Mouse (Mus musculus) limb, embryonic 13.5 days (tissue): ENCODE data around the gene Tomm20. TPM values are rescaled to one million over a fixed set of nuclear protein-coding genes. Genes with fewer than 3 reads are reported as not detected.
A peak's percentile ranks its signal among the peaks of the same experiment; 100 is the strongest.
"Not testable (repeated sequence)": the region's sequence is repeated elsewhere in the genome, so short reads cannot be mapped to it uniquely, and the experiment has no call there.

Experiments used
- ATAC-seq: fragments of 200-750 bp; cut with Nextera tagmentation; 2 replicates; pipeline ENCODE4 v1.8.0; 2017; ENCODE audit warnings: low read depth, moderate number of reproducible peaks, moderate TSS enrichment; ENCODE audit not compliant: low FRiP score
- H3K27ac ChIP-seq: fragments of 300-500 bp; sonication (generic); 2 replicates; pipeline ENCODE4 v1.5.1; 2015; ENCODE audit warnings: inconsistent platforms, mild to moderate bottlenecking, moderate library complexity
- H3K27me3 ChIP-seq: fragments of 300-500 bp; sonication (generic); 2 replicates; pipeline ENCODE4 v1.6.1; 2015; ENCODE audit warnings: mild to moderate bottlenecking, inconsistent platforms
- H3K36me3 ChIP-seq: fragments of 300-500 bp; sonication (generic); 2 replicates; pipeline ENCODE4 v1.6.1; 2015; ENCODE audit warnings: inconsistent platforms, mild to moderate bottlenecking, moderate library complexity
- H3K4me1 ChIP-seq: fragments of 300-500 bp; sonication (generic); 2 replicates; pipeline ENCODE4 v1.6.1; 2015; ENCODE audit warnings: inconsistent platforms
- H3K4me2 ChIP-seq: fragments of 300-500 bp; sonication (generic); replicated peaks from 2 replicates; pipeline ENCODE4 v1.6.1; 2015; ENCODE audit warnings: inconsistent platforms, mild to moderate bottlenecking, moderate library complexity
- H3K4me3 ChIP-seq: fragments of 300-500 bp; sonication (generic); 2 replicates; pipeline ENCODE4 v1.5.1; 2015; ENCODE audit warnings: moderate library complexity, mild to moderate bottlenecking, inconsistent platforms
- H3K9ac ChIP-seq: fragments of 300-500 bp; sonication (generic); 2 replicates; pipeline ENCODE4 v1.6.1; 2015; ENCODE audit warnings: mild to moderate bottlenecking, inconsistent platforms
- H3K9me3 ChIP-seq: fragments of 300-500 bp; sonication (generic); 2 replicates; pipeline ENCODE4 v1.6.1; 2016; ENCODE audit warnings: inconsistent platforms
- WGBS: fragments of 180-500 bp; shearing (Covaris S2); methylation state at CpG from one replicate; pipeline ENCODE4 v1.1.7; 2015; 5-methylcytosine and 5-hydroxymethylcytosine counted together
- polyA plus RNA-seq: library from polyadenylated mRNA; unstranded; fragments of >200 nt; fragmentation: Nextera tagmentation; extraction: Ambion mirVana; gene quantifications from 2 replicates; pipeline ENCODE4 v1.2.1, GENCODE M21; 2015

Tomm20 gene
- polyA plus RNA-seq, 1 experiment from 2014 or later, result 214 TPM

- no peak overlapping the region for H3K9ac ChIP-seq
- no peak for ATAC-seq
- no peaks in the 10 kb centered on the region for H3K9me3 ChIP-seq
- no peak overlapping the region for H3K4me2 ChIP-seq
- peaks cover 33% of the 10 kb centered on the region for H3K4me1 ChIP-seq
- H3K27ac ChIP-seq, result peak overlapping the region; percentile 93
- no peaks in the 10 kb centered on the region for H3K27me3 ChIP-seq
- no peaks in the 10 kb centered on the region for H3K36me3 ChIP-seq
- 75% methylated on average over 3 of the region's 3 CpGs for WGBS
- H3K4me3 ChIP-seq, result no peak overlapping the region
Measured at GRCm38 (mm10) chr8:126887639-126888006, 58.0 kb downstream of the Tomm20 start.

- WGBS, result 42% methylated on average over 8 of the region's 8 CpGs
- Histone ChIP-seq H3K27me3 (no peaks in the 10 kb centered on the region), H3K4me3 (no peak overlapping the region), H3K9me3 (no peaks in the 10 kb centered on the region), H3K36me3 (no peaks in the 10 kb centered on the region), H3K9ac (no peak overlapping the region), H3K27ac (peak overlapping the region; percentile 93), H3K4me2 (no peak overlapping the region), H3K4me1 (peaks cover 33% of the 10 kb centered on the region)
- peak; percentile 72 for ATAC-seq
Measured at GRCm38 (mm10) chr8:126886741-126887638, 58.7 kb downstream of the Tomm20 start.

- WGBS, result 68% methylated on average over 13 of the region's 13 CpGs
- no peak for ATAC-seq
- H3K9ac ChIP-seq, result no peak overlapping the region
- H3K4me3 ChIP-seq, result no peak overlapping the region
- peaks cover 33% of the 10 kb centered on the region for H3K4me1 ChIP-seq
- no peaks in the 10 kb centered on the region for H3K36me3 ChIP-seq
- H3K4me2 ChIP-seq, result no peak overlapping the region
- peak overlapping the region; percentile 93 for H3K27ac ChIP-seq
- H3K9me3 ChIP-seq, result no peaks in the 10 kb centered on the region
- no peaks in the 10 kb centered on the region for H3K27me3 ChIP-seq
Measured at GRCm38 (mm10) chr8:126885554-126886485, 59.8 kb downstream of the Tomm20 start.

- 40% methylated on average over 6 of the region's 6 CpGs for WGBS
- Histone ChIP-seq H3K4me2 (no peak overlapping the region), H3K9me3 (no peaks in the 10 kb centered on the region), H3K4me1 (peaks cover 33% of the 10 kb centered on the region), H3K27ac (no peak overlapping the region; the same call in 1 of the 2 replicates), H3K4me3 (no peak overlapping the region), H3K36me3 (no peaks in the 10 kb centered on the region), H3K27me3 (no peaks in the 10 kb centered on the region), H3K9ac (no peak overlapping the region)
- no peak for ATAC-seq
Measured at GRCm38 (mm10) chr8:126884202-126884926, 61.3 kb downstream of the Tomm20 start.

- no peak for ATAC-seq
- WGBS, result 73% methylated on average over 5 of the region's 5 CpGs
Measured at GRCm38 (mm10) chr8:126883752-126884151, 61.9 kb downstream of the Tomm20 start.

GRCm38 (mm10) chr8:126882586-126882985, 63.1 kb downstream of the Tomm20 start:
- not testable (repeated sequence) for H3K9ac ChIP-seq, H3K27me3 ChIP-seq, H3K4me2 ChIP-seq, H3K4me3 ChIP-seq, H3K9me3 ChIP-seq, H3K27ac ChIP-seq, H3K36me3 ChIP-seq, ATAC-seq
- 76% methylated on average over 1 of the region's 1 CpGs for WGBS
- H3K4me1 ChIP-seq, result peaks cover 32% of the 10 kb centered on the region

More at GRCm38 (mm10) chr8:126883752-126884151, 61.9 kb downstream of the Tomm20 start:
- Histone ChIP-seq H3K36me3 (no peaks in the 10 kb centered on the region), H3K4me3 (no peak overlapping the region), H3K4me2 (no peak overlapping the region), H3K27ac (no peak overlapping the region; the same call in 1 of the 2 replicates), H3K9me3 (no peaks in the 10 kb centered on the region), H3K4me1 (peaks cover 33% of the 10 kb centered on the region), H3K9ac (no peak overlapping the region), H3K27me3 (no peaks in the 10 kb centered on the region)

- Histone ChIP-seq H3K4me3 (no peak overlapping the region), H3K36me3 (no peaks in the 10 kb centered on the region), H3K27ac (no peak overlapping the region), H3K27me3 (no peaks in the 10 kb centered on the region), H3K4me2 (no peak overlapping the region), H3K9me3 (no peaks in the 10 kb centered on the region), H3K9ac (no peak overlapping the region), H3K4me1 (peaks cover 27% of the 10 kb centered on the region)
- WGBS, result 84% methylated on average over 4 of the region's 4 CpGs
- ATAC-seq, result no peak
Measured at GRCm38 (mm10) chr8:126881641-126882140, 64.0 kb downstream of the Tomm20 start.

Other genes with a start within 250 kb of the Tomm20 start
- 26.6 and 29.3 TPM in 2 replicates for gene Rbm34, start 25.2 kb upstream of the Tomm20 start, polyA plus RNA-seq
- gene Pard3, start 118.0 kb upstream of the Tomm20 start, polyA plus RNA-seq, result 33.2 and 35.0 TPM in 2 replicates